Mouse (Mus musculus): ENCODE results near the gene 3100002H09Rik.

DNA sequence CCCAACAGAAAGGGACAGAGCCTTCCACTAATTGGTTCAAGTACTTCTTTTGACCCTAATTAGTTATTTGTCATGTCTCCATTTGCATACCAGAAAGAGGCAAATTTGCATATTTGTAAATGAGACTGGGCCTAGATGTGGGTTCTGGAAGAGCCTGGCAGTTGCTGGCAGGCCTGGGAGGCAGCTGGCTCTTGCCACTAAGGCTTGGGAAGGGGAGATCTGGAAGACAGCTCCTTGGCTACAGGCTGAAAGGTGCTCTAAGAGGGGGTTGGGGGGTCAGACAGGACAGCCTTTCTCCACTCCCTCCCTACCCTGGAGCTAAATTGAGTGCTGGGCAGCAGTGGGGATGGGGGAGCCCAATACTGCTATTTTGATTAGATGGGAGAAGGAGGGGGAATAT, 17.4 kb downstream of the 3100002H09Rik start:
- TF ChIP-seq CTCF (IDR thresholded peaks at IDR 0.05; ENCODE audit: extremely low read depth, insufficient read depth, insufficient read length, insufficient replicate concordance) (no peak), POLR2A (IDR thresholded peaks at IDR 0.05; ENCODE audit: low read depth, low read length) (no peak)
